Mouse (Mus musculus): Measurements from ENCODE around the gene Hist1h3a. TPM values are rescaled to one million over a fixed set of nuclear protein-coding genes. Genes with fewer than 3 reads are reported as not detected.

Hist1h3a gene
- not detected in 2 replicates for polyA plus RNA-seq (2021; fragmentation: Nextera tagmentation)
- long read RNA-seq, experiment 1: 0 reads
- long read RNA-seq, experiment 2: 0 reads

GRCm38 (mm10) chr13:23761871-23762821, at the start of gene Hist1h3a:
Hist1h3a (minus strand) TSS chr13:23762386.

GRCm38 (mm10) chr13:23806422-23807052, 44.4 kb upstream of the Hist1h3a start, which contains the start of gene Slc17a2:
Slc17a2 (plus strand) TSS chr13:23806993.

GRCm38 (mm10) chr13:23769613-23770012, 7.4 kb upstream of the Hist1h3a start, which contains the start of gene Trim38:
Trim38 (plus strand) TSS chr13:23769913.

GRCm38 (mm10) chr13:23763586-23764323, 1.6 kb upstream of the Hist1h3a start, which contains the start of gene Hist1h1a:
Hist1h1a (plus strand) TSS chr13:23763666.

GRCm38 (mm10) chr13:23760972-23761864, 968 bp downstream of the Hist1h3a start, which contains the start of gene Hist1h4a:
Hist1h4a (minus strand) TSS chr13:23761230.

GRCm38 (mm10) chr13:23756790-23757189, 5.4 kb downstream of the Hist1h3a start, which contains the start of gene Hist1h4b:
Hist1h4b (plus strand) TSS chr13:23757013.

GRCm38 (mm10) chr13:23752067-23752741, 10.0 kb downstream of the Hist1h3a start, which contains the start of gene Hist1h3b:
Hist1h3b (plus strand) TSS chr13:23752267.

GRCm38 (mm10) chr13:23750839-23751477, 11.2 kb downstream of the Hist1h3a start, which contains the start of gene Hist1h2ab:
Hist1h2ab (plus strand) TSS chr13:23751126.

GRCm38 (mm10) chr13:23746201-23747080, 15.7 kb downstream of the Hist1h3a start, which contains the start of gene Hist1h2bb:
Hist1h2bb (plus strand) TSS chr13:23746734.

GRCm38 (mm10) chr13:23745381-23746161, 16.6 kb downstream of the Hist1h3a start, which contains the start of gene Hist1h3c:
Hist1h3c (minus strand) TSS chr13:23745602.

GRCm38 (mm10) chr13:23738677-23739068, 23.5 kb downstream of the Hist1h3a start, which contains the start of gene Hist1h1c:
Hist1h1c (plus strand) TSS chr13:23738808.

Other genes with a start within 250 kb of the Hist1h3a start
- gene Hist1h4h, start 231.3 kb downstream of the Hist1h3a start, polyA plus RNA-seq (2021; fragmentation: Nextera tagmentation): 37.4 and 58.8 TPM in 2 replicates
- gene Hist1h2af, start 228.5 kb downstream of the Hist1h3a start, polyA plus RNA-seq (2021; fragmentation: Nextera tagmentation): 0.54 TPM in 1 of 2 replicates, not detected in the other
- not detected in 2 replicates for gene Hist1h3g, start 227.0 kb downstream of the Hist1h3a start, polyA plus RNA-seq (2021; fragmentation: Nextera tagmentation)
- 0.20 and 0.25 TPM in 2 replicates for gene Hist1h2bh, start 219.0 kb downstream of the Hist1h3a start, polyA plus RNA-seq (2021; fragmentation: Nextera tagmentation)
- 0.13 and 0.29 TPM in 2 replicates for gene Hist1h3f, start 218.3 kb downstream of the Hist1h3a start, polyA plus RNA-seq (2021; fragmentation: Nextera tagmentation)
- not detected in 2 replicates for gene Hist1h4f, start 210.7 kb downstream of the Hist1h3a start, polyA plus RNA-seq (2021; fragmentation: Nextera tagmentation)
- gene Hist1h1d, start 209.1 kb downstream of the Hist1h3a start, polyA plus RNA-seq (2021; fragmentation: Nextera tagmentation): 0.02 and 0.05 TPM in 2 replicates
- gene Hist1h3e, start 200.0 kb downstream of the Hist1h3a start, polyA plus RNA-seq (2021; fragmentation: Nextera tagmentation): 0.88 and 1.3 TPM in 2 replicates
- gene Hist1h2ae, start 191.2 kb downstream of the Hist1h3a start, polyA plus RNA-seq (2021; fragmentation: Nextera tagmentation): 4.0 and 7.7 TPM in 2 replicates
- 1.3 and 2.6 TPM in 2 replicates for gene Hist1h2bg, start 191.0 kb downstream of the Hist1h3a start, polyA plus RNA-seq (2021; fragmentation: Nextera tagmentation)
- 0.73 TPM in 1 of 2 replicates, not detected in the other for gene Hist1h2bf, start 188.2 kb downstream of the Hist1h3a start, polyA plus RNA-seq (2021; fragmentation: Nextera tagmentation)
- gene Hist1h2ad, start 188.0 kb downstream of the Hist1h3a start, polyA plus RNA-seq (2021; fragmentation: Nextera tagmentation): 0.59 TPM in 1 of 2 replicates, not detected in the other
- 0.18 and 0.33 TPM in 2 replicates for gene Hist1h3d, start 186.6 kb downstream of the Hist1h3a start, polyA plus RNA-seq (2021; fragmentation: Nextera tagmentation)
- gene Hist1h4d, start 180.8 kb downstream of the Hist1h3a start, polyA plus RNA-seq (2021; fragmentation: Nextera tagmentation): 6.4 and 8.7 TPM in 2 replicates
- 3.2 TPM in 2 replicates for gene Hist1h2be, start 141.3 kb downstream of the Hist1h3a start, polyA plus RNA-seq (2021; fragmentation: Nextera tagmentation)
- 7.8 and 10.6 TPM in 2 replicates for gene Hist1h1e, start 139.8 kb downstream of the Hist1h3a start, polyA plus RNA-seq (2021; fragmentation: Nextera tagmentation)
- 0.88 and 1.6 TPM in 2 replicates for gene Hist1h2ac, start 78.4 kb downstream of the Hist1h3a start, polyA plus RNA-seq (2021; fragmentation: Nextera tagmentation)
- 101 and 115 TPM in 2 replicates for gene Hist1h2bc, start 78.2 kb downstream of the Hist1h3a start, polyA plus RNA-seq (2021; fragmentation: Nextera tagmentation)
- not detected in 2 replicates for gene Hist1h1t, start 66.6 kb downstream of the Hist1h3a start, polyA plus RNA-seq (2021; fragmentation: Nextera tagmentation)
- gene Hist1h4c, start 63.9 kb downstream of the Hist1h3a start, polyA plus RNA-seq (2021; fragmentation: Nextera tagmentation): 2.1 and 4.0 TPM in 2 replicates
- gene Hfe, start 51.5 kb downstream of the Hist1h3a start, polyA plus RNA-seq (2021; fragmentation: Nextera tagmentation): 3.9 and 4.3 TPM in 2 replicates
- 7.4 and 7.6 TPM in 2 replicates for gene Hist1h1c, start 23.6 kb downstream of the Hist1h3a start, polyA plus RNA-seq (2021; fragmentation: Nextera tagmentation)
- gene Hist1h3c, start 16.8 kb downstream of the Hist1h3a start, polyA plus RNA-seq (2021; fragmentation: Nextera tagmentation): 0.53 TPM in 1 of 2 replicates, not detected in the other
- gene Hist1h2bb, start 15.7 kb downstream of the Hist1h3a start, polyA plus RNA-seq (2021; fragmentation: Nextera tagmentation): 0.45 TPM in 1 of 2 replicates, not detected in the other
- 2.6 and 2.8 TPM in 2 replicates for gene Hist1h2ab, start 11.3 kb downstream of the Hist1h3a start, polyA plus RNA-seq (2021; fragmentation: Nextera tagmentation)
- 0.40 TPM in 1 of 2 replicates, not detected in the other for gene Hist1h3b, start 10.1 kb downstream of the Hist1h3a start, polyA plus RNA-seq (2021; fragmentation: Nextera tagmentation)
- gene Hist1h4b, start 5.4 kb downstream of the Hist1h3a start, polyA plus RNA-seq (2021; fragmentation: Nextera tagmentation): not detected in 2 replicates
- 0.47 TPM in 1 of 2 replicates, not detected in the other for gene Hist1h4a, start 1.2 kb downstream of the Hist1h3a start, polyA plus RNA-seq (2021; fragmentation: Nextera tagmentation)
- not detected in 2 replicates for gene Hist1h1a, start 1.3 kb upstream of the Hist1h3a start, polyA plus RNA-seq (2021; fragmentation: Nextera tagmentation)
- gene Trim38, start 7.5 kb upstream of the Hist1h3a start, polyA plus RNA-seq (2021; fragmentation: Nextera tagmentation): not detected in 2 replicates
- gene Slc17a2, start 44.6 kb upstream of the Hist1h3a start, polyA plus RNA-seq (2021; fragmentation: Nextera tagmentation): not detected in 2 replicates
- not detected in 2 replicates for gene Slc17a3, start 77.0 kb upstream of the Hist1h3a start, polyA plus RNA-seq (2021; fragmentation: Nextera tagmentation)
- gene Slc17a1, start 105.4 kb upstream of the Hist1h3a start, polyA plus RNA-seq (2021; fragmentation: Nextera tagmentation): not detected in 2 replicates
- gene Slc17a4, start 152.6 kb upstream of the Hist1h3a start, polyA plus RNA-seq (2021; fragmentation: Nextera tagmentation): not detected in 2 replicates
- gene Hist1h2ba, start 171.8 kb upstream of the Hist1h3a start, polyA plus RNA-seq (2021; fragmentation: Nextera tagmentation): not detected in 2 replicates
- not detected in 2 replicates for gene Hist1h2aa, start 172.1 kb upstream of the Hist1h3a start, polyA plus RNA-seq (2021; fragmentation: Nextera tagmentation)
- 0.38 TPM in 1 of 2 replicates, not detected in the other for gene Scgn, start 228.8 kb upstream of the Hist1h3a start, polyA plus RNA-seq (2021; fragmentation: Nextera tagmentation)